Mouse (Mus musculus) testis, adult 2 months (tissue): ENCODE results near the gene Susd1. TPM values are rescaled to one million over a fixed set of nuclear protein-coding genes. Genes with fewer than 3 reads are reported as not detected.

Experiments
- H3K27ac ChIP-seq: fragments of 200-500 bp; 2 replicates; pipeline ENCODE4 v1.5.1; 2012; ENCODE audit warnings: low read depth, low read length; ENCODE audit not compliant: control insufficient read depth, insufficient read depth
- H3K27me3 ChIP-seq: fragments of 200-500 bp; 2 replicates; pipeline ENCODE4 v1.6.1; 2012; ENCODE audit warnings: mild to moderate bottlenecking, low read length, moderate library complexity; ENCODE audit not compliant: control insufficient read depth, insufficient read depth
- H3K36me3 ChIP-seq: fragments of 200-500 bp; 2 replicates; pipeline ENCODE4 v1.6.1; 2012; ENCODE audit warnings: mild to moderate bottlenecking, low read length; ENCODE audit not compliant: control insufficient read depth, insufficient read depth
- H3K4me1 ChIP-seq: fragments of 200-500 bp; 2 replicates; pipeline ENCODE4 v1.6.1; 2012; ENCODE audit warnings: low read length; ENCODE audit not compliant: control insufficient read depth, insufficient read depth
- H3K4me3 ChIP-seq: fragments of 200-500 bp; 2 replicates; pipeline ENCODE4 v1.5.1; 2012; ENCODE audit warnings: low read depth, mild to moderate bottlenecking, low read length, moderate library complexity, mixed read lengths; ENCODE audit not compliant: control insufficient read depth
- CTCF ChIP-seq: fragments of 200-500 bp; IDR thresholded peaks from 2 replicates; pipeline ENCODE4 v1.5.1; 2012; ENCODE audit warnings: low read depth, mild to moderate bottlenecking, inconsistent platforms, low read length, moderate library complexity; ENCODE audit not compliant: control insufficient read depth, insufficient read depth, insufficient replicate concordance
- POLR2A ChIP-seq: fragments of 200-500 bp; IDR thresholded peaks from 2 replicates; pipeline ENCODE4 v1.6.1; 2012; ENCODE audit warnings: low read depth, mild to moderate bottlenecking, inconsistent platforms, low read length, moderate library complexity; ENCODE audit not compliant: control insufficient read depth
- polyA plus RNA-seq: library from polyadenylated mRNA; depleted of rRNA; stranded (reverse); fragments of >200 nt; gene quantifications from 2 replicates; pipeline ENCODE4 v1.2.3, GENCODE M21; 2012; rRNA removed

Gene Susd1
- 3.1 and 4.8 TPM in 2 replicates for polyA plus RNA-seq

DNA sequence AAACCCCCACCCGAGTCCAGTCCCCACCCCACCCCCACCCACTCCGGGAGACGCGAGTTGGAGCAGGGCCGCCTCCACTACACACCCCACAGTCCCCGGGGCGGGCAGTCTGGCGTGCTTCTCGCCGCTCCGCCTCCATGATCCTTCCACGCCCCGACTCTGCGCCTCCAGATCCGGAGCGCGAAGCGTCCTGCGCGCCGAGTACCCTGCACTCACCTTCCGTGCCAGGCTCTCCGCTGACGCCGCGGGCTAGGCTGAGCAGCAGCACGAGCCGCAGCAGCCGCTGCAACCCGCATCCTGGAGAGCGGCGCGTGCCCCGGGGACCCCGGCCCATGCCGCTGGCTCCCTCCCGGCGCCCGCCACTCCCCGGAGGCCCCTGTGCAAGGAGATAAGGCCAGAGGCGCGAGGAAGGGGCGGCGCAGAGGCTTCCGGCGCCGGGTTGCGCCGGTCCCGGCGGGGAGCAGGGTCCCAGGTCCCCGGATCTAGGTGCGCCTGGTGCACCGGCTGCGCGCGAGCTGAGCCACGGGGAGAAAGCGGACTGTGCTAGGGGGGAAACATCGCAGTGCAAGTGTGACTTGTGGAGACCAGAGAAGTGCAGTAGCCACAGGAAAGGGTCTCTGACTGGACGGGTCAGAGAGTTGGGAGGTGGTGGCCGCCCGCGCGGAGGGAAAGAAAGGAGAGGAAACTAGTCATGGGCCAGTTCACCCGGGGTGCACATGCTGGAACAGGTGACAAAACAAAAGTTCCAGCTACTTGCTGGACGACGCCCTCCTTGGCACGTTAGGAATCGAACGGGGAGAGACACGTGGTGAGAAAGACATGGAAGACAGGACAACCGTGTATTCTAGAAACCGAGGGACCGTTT lies at the start of gene Susd1:
Gene Susd1 (minus strand): TSS at position 644 of the 865 bp plus-strand sequence.
- no peak for TF ChIP-seq POLR2A
- no peak for TF ChIP-seq CTCF
- Histone ChIP-seq H3K4me3 (peak within 1 kb of the TSS; percentile 53), H3K27ac (no peak within 1 kb of the TSS), H3K27me3 (no peaks in the 10 kb centered on the region), H3K4me1 (peaks cover 10% of the 10 kb centered on the region), H3K36me3 (no peaks in the 10 kb centered on the region)

DNA sequence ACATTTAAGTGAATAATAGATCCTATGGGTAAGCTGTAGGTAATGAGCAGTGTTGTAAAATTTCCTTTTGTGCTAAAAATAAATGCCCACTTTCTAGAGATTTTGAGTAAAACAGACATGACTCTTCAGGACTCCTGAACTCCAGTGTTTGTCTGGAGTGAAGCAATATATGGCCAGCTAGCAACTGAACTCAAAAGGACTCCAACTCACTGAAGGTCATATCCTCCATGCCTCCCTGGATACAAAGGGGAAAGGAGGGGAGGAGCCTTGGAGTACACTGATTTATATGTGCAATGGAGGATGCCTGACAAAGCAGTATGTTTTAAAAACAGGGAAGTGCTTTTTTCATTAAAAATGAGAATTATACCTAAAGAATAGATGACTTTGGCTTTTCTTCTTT lies 32.9 kb upstream of the Susd1 start:
- TF ChIP-seq CTCF (no peak), POLR2A (no peak)
- no peak overlapping the region for H3K4me3 ChIP-seq
- H3K4me1 ChIP-seq = no peaks in the 10 kb centered on the region
- no peaks in the 10 kb centered on the region for H3K36me3 ChIP-seq
- no peaks in the 10 kb centered on the region for H3K27me3 ChIP-seq
- H3K27ac ChIP-seq = no peak overlapping the region

DNA sequence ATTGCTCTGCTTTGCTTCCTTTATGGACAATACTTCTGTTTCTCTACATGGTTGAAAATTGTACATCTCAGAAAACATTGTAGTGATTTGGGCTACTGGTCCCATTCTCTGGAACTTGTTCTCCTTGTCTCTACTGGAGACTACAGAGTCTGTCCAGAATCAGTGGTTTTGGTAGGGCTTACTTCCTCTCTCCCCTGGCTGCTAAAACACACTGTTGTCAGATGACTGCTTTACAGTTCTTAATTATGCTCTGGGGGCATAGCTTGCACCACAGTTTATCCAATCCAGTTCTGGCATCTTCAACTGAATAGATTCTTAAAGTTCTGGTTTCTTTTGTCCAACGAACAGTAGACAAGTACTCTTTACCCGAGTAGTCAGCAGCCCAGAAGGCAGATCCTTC lies 27.0 kb upstream of the Susd1 start:
- H3K36me3 ChIP-seq = no peaks in the 10 kb centered on the region
- no peaks in the 10 kb centered on the region for H3K27me3 ChIP-seq
- no peaks in the 10 kb centered on the region; the same call in 1 of the 2 replicates for H3K4me1 ChIP-seq
- H3K4me3 ChIP-seq = no peak overlapping the region
- no peak for TF ChIP-seq CTCF
- TF ChIP-seq POLR2A = no peak
- no peak overlapping the region for H3K27ac ChIP-seq

DNA sequence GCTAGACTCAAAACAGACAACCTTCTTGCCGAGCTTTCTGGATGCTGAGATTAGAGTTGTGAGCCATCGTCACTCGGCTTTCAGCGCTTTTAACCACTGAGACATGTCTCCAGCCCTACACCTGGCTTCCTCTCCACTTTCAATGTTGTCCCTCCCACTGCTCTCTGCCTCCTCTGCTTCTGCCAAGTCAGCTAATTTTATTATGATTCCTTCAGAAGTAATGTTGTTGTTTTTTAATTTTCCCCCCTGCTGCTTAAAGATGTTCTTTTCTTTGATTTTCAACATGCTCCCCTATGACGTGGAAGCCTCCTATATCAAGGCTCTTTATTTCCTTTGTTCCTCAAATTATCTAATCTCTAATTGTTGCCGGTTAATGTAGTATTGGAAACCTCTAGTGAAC lies 26.2 kb upstream of the Susd1 start:
- TF ChIP-seq POLR2A (no peak), CTCF (no peak)
- Histone ChIP-seq H3K36me3 (no peaks in the 10 kb centered on the region), H3K27me3 (no peaks in the 10 kb centered on the region), H3K27ac (no peak overlapping the region), H3K4me3 (no peak overlapping the region), H3K4me1 (no peaks in the 10 kb centered on the region; the same call in 1 of the 2 replicates)

DNA sequence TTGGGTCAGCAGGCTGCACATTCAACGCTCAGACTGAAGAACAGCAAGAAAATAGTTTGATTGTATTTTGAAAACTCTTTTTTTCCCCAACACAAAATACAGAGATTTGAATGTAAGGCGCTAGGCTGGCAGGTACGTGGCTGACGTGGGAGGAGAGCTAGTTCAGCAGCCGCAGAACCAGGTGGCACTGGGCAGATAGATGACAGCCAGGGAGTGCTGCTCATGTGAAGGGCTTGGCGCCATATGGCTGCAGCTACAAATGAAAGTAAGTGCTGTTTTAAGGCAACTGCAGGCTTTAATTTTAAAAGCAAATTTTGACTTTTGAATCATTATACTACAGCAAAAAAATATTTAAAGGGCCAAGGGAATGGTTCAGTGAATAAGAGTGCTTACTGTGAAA lies 24.1 kb upstream of the Susd1 start:
- no peak overlapping the region for H3K27ac ChIP-seq
- H3K27me3 ChIP-seq = no peaks in the 10 kb centered on the region
- H3K4me1 ChIP-seq = no peaks in the 10 kb centered on the region; the same call in none of the 2 replicates
- peak overlapping the region; percentile 73 for H3K4me3 ChIP-seq
- TF ChIP-seq POLR2A (no peak), CTCF (no peak)
- H3K36me3 ChIP-seq = no peaks in the 10 kb centered on the region

DNA sequence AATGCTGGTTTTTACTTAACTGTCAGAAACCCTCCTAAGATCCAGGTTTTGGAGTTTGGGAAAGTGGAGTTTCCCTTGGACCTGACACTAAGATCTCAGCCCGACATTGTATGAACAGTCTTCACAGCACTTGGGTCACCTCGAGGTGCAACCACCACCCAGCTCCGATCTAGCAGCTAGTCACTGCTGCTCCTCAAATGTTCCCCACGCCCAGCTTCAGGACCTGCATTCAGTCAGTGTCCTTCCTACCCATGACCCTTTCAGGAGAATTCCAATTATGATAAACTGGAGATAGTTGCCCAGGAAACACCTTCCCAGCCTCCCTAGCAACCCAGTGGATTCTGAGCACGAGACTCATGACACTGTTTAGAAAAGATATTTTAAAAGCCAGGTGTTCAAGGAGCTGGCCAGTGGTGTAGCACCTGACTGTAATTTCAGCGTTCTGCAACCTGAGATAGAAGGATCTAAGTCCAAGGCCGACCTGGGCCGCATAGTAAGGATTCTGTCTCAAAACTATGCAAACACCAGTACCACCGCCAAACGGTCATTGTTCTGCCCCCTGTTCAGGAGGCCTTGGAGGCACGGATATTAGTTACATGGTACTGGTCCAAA lies 22.8 kb upstream of the Susd1 start:
- no peaks in the 10 kb centered on the region for H3K36me3 ChIP-seq
- H3K27ac ChIP-seq = peak overlapping the region; percentile 9; the same call in 1 of the 2 replicates
- TF ChIP-seq CTCF (no peak), POLR2A (peak; percentile 66; the same call in 1 of the 2 replicates)
- H3K27me3 ChIP-seq = no peaks in the 10 kb centered on the region
- H3K4me1 ChIP-seq = no peaks in the 10 kb centered on the region; the same call in none of the 2 replicates
- peak overlapping the region; percentile 79 for H3K4me3 ChIP-seq
